Mouse (Mus musculus) embryonic facial prominence, embryonic 11.5 days (tissue): ENCODE results near the gene Runx3. TPM values are rescaled to one million over a fixed set of nuclear protein-coding genes. Genes with fewer than 3 reads are reported as not detected.

Experiments used
- ATAC-seq: fragments of 200-750 bp; cut with Nextera tagmentation; replicated peaks from 2 replicates; pipeline ENCODE4 v1.8.0; 2017; ENCODE audit warnings: low read depth; ENCODE audit not compliant: insufficient number of reproducible peaks, low FRiP score, low TSS enrichment
- DNase-seq: peaks from one replicate; pipeline ENCODE4 v3.0.0-alpha.2; 2015; ENCODE audit warnings: low spot score
- H3K27ac ChIP-seq: fragments of 300-500 bp; sonication (generic); replicated peaks from 2 replicates; pipeline ENCODE4 v1.5.1; 2014; ENCODE audit warnings: mild to moderate bottlenecking, low read depth, low read length, control low read depth
- H3K27me3 ChIP-seq: fragments of 300-500 bp; sonication (generic); 2 replicates; pipeline ENCODE4 v1.6.1; 2014; ENCODE audit warnings: mild to moderate bottlenecking, low read length, moderate library complexity, mixed read lengths; ENCODE audit not compliant: control insufficient read depth, insufficient read depth
- H3K36me3 ChIP-seq: fragments of 300-500 bp; sonication (generic); replicated peaks from 2 replicates; pipeline ENCODE4 v1.6.1; 2014; ENCODE audit warnings: low read depth, mild to moderate bottlenecking, low read length, moderate library complexity, mixed read lengths; ENCODE audit not compliant: control insufficient read depth, insufficient read depth
- H3K4me1 ChIP-seq: fragments of 300-500 bp; sonication (generic); 2 replicates; pipeline ENCODE4 v1.6.1; 2014; ENCODE audit warnings: low read length, mixed read lengths; ENCODE audit not compliant: control insufficient read depth, insufficient read depth
- H3K4me2 ChIP-seq: fragments of 300-500 bp; sonication (generic); 2 replicates; pipeline ENCODE4 v1.6.1; 2014; ENCODE audit warnings: low read depth, mild to moderate bottlenecking, control low read depth, low read length, moderate library complexity
- H3K4me3 ChIP-seq: fragments of 300-500 bp; sonication (generic); 2 replicates; pipeline ENCODE4 v1.5.1; 2014; ENCODE audit warnings: low read depth, low read length, control low read depth
- H3K9ac ChIP-seq: fragments of 300-500 bp; sonication (generic); replicated peaks from 2 replicates; pipeline ENCODE4 v1.6.1; 2014; ENCODE audit warnings: mild to moderate bottlenecking, control low read depth, low read length
- H3K9me3 ChIP-seq: fragments of 300-500 bp; sonication (generic); replicated peaks from 2 replicates; pipeline ENCODE4 v1.6.1; 2016; ENCODE audit warnings: mild to moderate bottlenecking, low read length, inconsistent platforms, mixed read lengths; ENCODE audit not compliant: control insufficient read depth
- WGBS: fragments of 180-500 bp; shearing (Covaris S2); extraction: QIAGEN DNeasy Blood & Tissue Kit; methylation state at CpG from one replicate; pipeline ENCODE4 v1.1.7; 2014; 5-methylcytosine and 5-hydroxymethylcytosine counted together
- polyA plus RNA-seq: library from polyadenylated mRNA; unstranded; fragments of >200 nt; fragmentation: Nextera tagmentation; extraction: Ambion mirVana; gene quantifications from 2 replicates; pipeline ENCODE4 v1.2.1, GENCODE M21; 2014

Runx3 gene
- polyA plus RNA-seq, 1 experiment from 2014 or later: 0.48 TPM

GRCm38 (mm10) chr4:135191185-135191584 is 70.7 kb downstream of the Runx3 start:
- DNase-seq (no peak), ATAC-seq (no peak)
- Histone ChIP-seq H3K36me3 (no peaks in the 10 kb centered on the region), H3K27me3 (no peaks in the 10 kb centered on the region; the same call in 1 of the 2 replicates), H3K9ac (no peak overlapping the region), H3K4me1 (no peaks in the 10 kb centered on the region; the same call in 1 of the 2 replicates), H3K4me3 (no peak overlapping the region), H3K27ac (no peak overlapping the region), H3K4me2 (no peak overlapping the region), H3K9me3 (0 out of 2 replicates have a peak, but pooled peaks cover 3% of the 10 kb centered on the region)
- WGBS: 69% methylated on average over 1 of the region's 1 CpGs

DNA sequence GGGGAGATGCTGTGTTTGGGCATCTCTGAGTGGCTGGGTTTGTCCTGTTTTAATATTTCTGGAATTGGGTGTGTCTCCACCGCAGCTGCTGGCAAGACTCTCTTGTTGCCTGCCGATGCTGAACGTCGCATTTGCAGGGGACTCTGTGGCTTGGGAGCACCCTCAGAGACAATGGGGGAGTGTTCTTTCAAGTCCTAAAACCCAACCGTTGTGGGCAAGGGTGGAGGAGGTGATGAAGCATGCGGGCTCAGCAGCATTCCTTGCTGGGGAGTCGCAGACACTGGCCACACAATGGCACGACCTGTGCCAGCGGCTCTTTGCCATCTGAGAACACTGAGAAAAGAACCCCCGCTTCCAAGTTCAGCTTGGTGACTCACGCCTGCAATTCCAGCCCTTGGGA is 71.2 kb downstream of the Runx3 start:
- Histone ChIP-seq H3K9me3 (0 out of 2 replicates have a peak, but pooled peaks cover 3% of the 10 kb centered on the region), H3K4me3 (no peak overlapping the region), H3K9ac (no peak overlapping the region), H3K4me2 (no peak overlapping the region), H3K27me3 (no peaks in the 10 kb centered on the region; the same call in 1 of the 2 replicates), H3K36me3 (no peaks in the 10 kb centered on the region), H3K4me1 (no peaks in the 10 kb centered on the region; the same call in 1 of the 2 replicates), H3K27ac (no peak overlapping the region)
- WGBS: 77% methylated on average over 11 of the region's 11 CpGs
- ATAC-seq (no peak), DNase-seq (no peak)

- Histone ChIP-seq H3K36me3 (no peaks in the 10 kb centered on the region), H3K4me1 (no peaks in the 10 kb centered on the region; the same call in 1 of the 2 replicates), H3K4me2 (no peak overlapping the region), H3K9me3 (0 out of 2 replicates have a peak, but pooled peaks cover 3% of the 10 kb centered on the region), H3K27ac (no peak overlapping the region), H3K9ac (no peak overlapping the region), H3K27me3 (no peaks in the 10 kb centered on the region; the same call in 1 of the 2 replicates), H3K4me3 (no peak overlapping the region)
- WGBS: 79% methylated on average over 5 of the region's 5 CpGs
- ATAC-seq: no peak
- DNase-seq: no peak
Measured at GRCm38 (mm10) chr4:135192841-135193240, 72.4 kb downstream of the Runx3 start.

DNA sequence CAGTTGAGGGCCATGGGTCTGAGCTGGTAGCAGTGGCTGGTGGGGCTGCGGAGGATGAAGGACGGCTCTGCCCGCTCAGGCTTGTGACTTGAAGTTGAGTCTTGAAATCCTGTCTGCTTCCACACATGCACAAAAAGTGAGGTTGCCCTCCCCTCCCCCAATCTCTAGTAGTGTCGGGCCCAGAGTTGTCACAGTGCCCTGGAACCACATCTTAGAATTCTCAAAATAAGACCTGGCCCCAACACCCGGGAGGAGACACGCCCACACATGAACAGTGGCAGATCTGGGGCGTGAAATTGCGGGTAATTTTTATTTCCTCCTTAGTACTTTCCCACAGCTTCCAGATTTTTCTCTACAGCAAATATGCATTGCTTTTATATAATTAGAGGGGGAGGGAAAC is 77.4 kb downstream of the Runx3 start:
- ATAC-seq (no peak), DNase-seq (no peak)
- Histone ChIP-seq H3K36me3 (no peaks in the 10 kb centered on the region), H3K27ac (no peak overlapping the region), H3K9me3 (0 out of 2 replicates have a peak, but pooled peaks cover 3% of the 10 kb centered on the region), H3K4me2 (no peak overlapping the region), H3K4me3 (no peak overlapping the region), H3K27me3 (no peaks in the 10 kb centered on the region; the same call in 1 of the 2 replicates), H3K4me1 (no peaks in the 10 kb centered on the region), H3K9ac (no peak overlapping the region)
- 78% methylated on average over 8 of the region's 8 CpGs for WGBS

DNA sequence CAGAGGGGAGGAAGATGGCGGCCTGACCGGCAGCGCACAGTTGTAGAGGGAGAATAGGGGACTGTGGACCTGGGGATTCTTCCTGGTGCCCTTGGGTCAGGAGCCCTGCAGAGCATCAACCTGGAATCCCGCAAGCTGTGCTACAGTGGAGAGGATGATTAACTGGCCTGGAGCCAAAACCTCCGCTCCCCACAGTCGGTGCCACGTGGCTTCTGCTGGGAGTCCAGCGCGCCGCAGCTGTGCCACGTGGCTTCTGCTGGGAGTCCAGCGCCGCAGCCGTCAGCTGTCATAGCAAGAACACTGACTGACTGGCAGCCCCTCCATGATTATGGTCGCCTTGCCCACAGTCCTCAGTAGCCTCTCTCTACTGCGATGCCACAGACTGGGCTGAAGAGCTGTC is 81.3 kb downstream of the Runx3 start:
- H3K9ac ChIP-seq: no peak overlapping the region
- peaks cover 3% of the 10 kb centered on the region; the same call in 1 of the 2 replicates for H3K4me1 ChIP-seq
- no peak overlapping the region for H3K4me3 ChIP-seq
- no peak overlapping the region for H3K27ac ChIP-seq
- no peaks in the 10 kb centered on the region for H3K36me3 ChIP-seq
- ATAC-seq (no peak), DNase-seq (no peak)
- H3K27me3 ChIP-seq: peaks cover 20% of the 10 kb centered on the region
- 87% methylated on average over 16 of the region's 16 CpGs for WGBS
- H3K9me3 ChIP-seq: no peaks in the 10 kb centered on the region
- no peak overlapping the region for H3K4me2 ChIP-seq

- H3K36me3 ChIP-seq: no peaks in the 10 kb centered on the region
- whole genome bisulfite sequencing: 15% methylated on average over 14 of the region's 14 CpGs
- H3K9ac ChIP-seq: no peak overlapping the region
- peaks cover 20% of the 10 kb centered on the region for H3K27me3 ChIP-seq
- peak overlapping the region; percentile 32 for H3K4me2 ChIP-seq
- H3K9me3 ChIP-seq: no peaks in the 10 kb centered on the region
- ATAC-seq: no peak
- peaks cover 3% of the 10 kb centered on the region; the same call in 1 of the 2 replicates for H3K4me1 ChIP-seq
- no peak overlapping the region for H3K27ac ChIP-seq
- DNase-seq: peak; percentile 26
- peak overlapping the region; percentile 17; the same call in 1 of the 2 replicates for H3K4me3 ChIP-seq
Measured at GRCm38 (mm10) chr4:135203279-135203678, 82.8 kb downstream of the Runx3 start.

GRCm38 (mm10) chr4:135203806-135204560 is 83.5 kb downstream of the Runx3 start:
- DNase-seq: no peak
- Histone ChIP-seq H3K27me3 (peaks cover 20% of the 10 kb centered on the region), H3K27ac (no peak overlapping the region), H3K9me3 (no peaks in the 10 kb centered on the region), H3K4me1 (peaks cover 3% of the 10 kb centered on the region; the same call in 1 of the 2 replicates), H3K9ac (no peak overlapping the region), H3K4me2 (no peak overlapping the region; the same call in 1 of the 2 replicates), H3K36me3 (no peaks in the 10 kb centered on the region), H3K4me3 (no peak overlapping the region)
- no peak for ATAC-seq
- WGBS: 14% methylated on average over 17 of the region's 17 CpGs

DNA sequence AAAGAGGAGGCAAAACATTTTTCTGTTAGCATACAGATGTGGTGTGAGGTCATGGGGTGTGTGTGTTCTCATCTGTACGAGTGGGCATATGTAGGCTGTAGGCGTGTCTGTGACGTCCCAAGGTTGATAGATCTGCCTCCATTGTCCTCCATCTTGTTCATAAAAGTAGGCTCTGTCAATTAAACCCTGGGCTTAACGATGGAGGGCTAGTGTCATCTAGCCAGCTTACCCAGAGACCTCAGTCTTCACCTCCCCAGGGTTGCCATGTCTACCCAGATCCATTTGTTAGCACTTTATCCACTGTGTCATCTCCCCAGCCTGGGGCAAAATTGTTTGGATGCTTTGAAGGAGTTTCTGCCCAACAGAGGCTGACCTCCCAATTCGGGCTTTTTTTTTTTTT is 84.2 kb downstream of the Runx3 start:
- Histone ChIP-seq H3K36me3 (no peaks in the 10 kb centered on the region), H3K9ac (no peak overlapping the region), H3K4me3 (no peak overlapping the region), H3K9me3 (no peaks in the 10 kb centered on the region), H3K4me1 (peaks cover 3% of the 10 kb centered on the region; the same call in 1 of the 2 replicates), H3K27me3 (peaks cover 20% of the 10 kb centered on the region), H3K27ac (no peak overlapping the region), H3K4me2 (no peak overlapping the region)
- DNase-seq (no peak), ATAC-seq (no peak)
- WGBS: 41% methylated on average over 5 of the region's 5 CpGs
